Mouse (Mus musculus) hindbrain, embryonic 12.5 days (tissue): ENCODE results near the gene L3mbtl3. TPM values are rescaled to one million over a fixed set of nuclear protein-coding genes. Genes with fewer than 3 reads are reported as not detected.

Source experiments
- ATAC-seq: fragments of 200-750 bp; cut with Nextera tagmentation; 2 replicates; pipeline ENCODE4 v1.8.0; 2017; ENCODE audit warnings: moderate TSS enrichment; ENCODE audit not compliant: low FRiP score
- H3K27ac ChIP-seq: fragments of 300-500 bp; sonication (generic); 2 replicates; pipeline ENCODE4 v1.5.1; 2016; ENCODE audit warnings: mild to moderate bottlenecking
- H3K27me3 ChIP-seq: fragments of 300-500 bp; sonication (generic); 2 replicates; pipeline ENCODE4 v1.6.1; 2016; ENCODE audit warnings: mild to moderate bottlenecking
- H3K36me3 ChIP-seq: fragments of 300-500 bp; sonication (generic); 2 replicates; pipeline ENCODE4 v1.6.1; 2016; ENCODE audit warnings: mild to moderate bottlenecking
- H3K4me1 ChIP-seq: fragments of 300-500 bp; sonication (generic); 2 replicates; pipeline ENCODE4 v1.6.1; 2016
- H3K4me2 ChIP-seq: fragments of 300-500 bp; sonication (generic); replicated peaks from 2 replicates; pipeline ENCODE4 v1.6.1; 2016; ENCODE audit warnings: mild to moderate bottlenecking
- H3K4me3 ChIP-seq: fragments of 300-500 bp; sonication (generic); 2 replicates; pipeline ENCODE4 v1.5.1; 2016; ENCODE audit warnings: mild to moderate bottlenecking
- H3K9ac ChIP-seq: fragments of 300-500 bp; sonication (generic); 2 replicates; pipeline ENCODE4 v1.6.1; 2016; ENCODE audit warnings: mild to moderate bottlenecking, moderate library complexity
- H3K9me3 ChIP-seq: fragments of 300-500 bp; sonication (generic); replicated peaks from 2 replicates; pipeline ENCODE4 v1.6.1; 2016; ENCODE audit warnings: mild to moderate bottlenecking
- WGBS: fragments of 180-500 bp; shearing (Covaris S2); methylation state at CpG from one replicate; pipeline ENCODE4 v1.1.7; 2016; 5-methylcytosine and 5-hydroxymethylcytosine counted together
- polyA plus RNA-seq: library from polyadenylated mRNA; unstranded; fragments of >200 nt; fragmentation: Nextera tagmentation; extraction: Ambion mirVana; gene quantifications from 2 replicates; pipeline ENCODE4 v1.2.1, GENCODE M21; 2016

Gene L3mbtl3
- polyA plus RNA-seq, 1 experiment from 2014 or later, result 25.9 TPM

DNA sequence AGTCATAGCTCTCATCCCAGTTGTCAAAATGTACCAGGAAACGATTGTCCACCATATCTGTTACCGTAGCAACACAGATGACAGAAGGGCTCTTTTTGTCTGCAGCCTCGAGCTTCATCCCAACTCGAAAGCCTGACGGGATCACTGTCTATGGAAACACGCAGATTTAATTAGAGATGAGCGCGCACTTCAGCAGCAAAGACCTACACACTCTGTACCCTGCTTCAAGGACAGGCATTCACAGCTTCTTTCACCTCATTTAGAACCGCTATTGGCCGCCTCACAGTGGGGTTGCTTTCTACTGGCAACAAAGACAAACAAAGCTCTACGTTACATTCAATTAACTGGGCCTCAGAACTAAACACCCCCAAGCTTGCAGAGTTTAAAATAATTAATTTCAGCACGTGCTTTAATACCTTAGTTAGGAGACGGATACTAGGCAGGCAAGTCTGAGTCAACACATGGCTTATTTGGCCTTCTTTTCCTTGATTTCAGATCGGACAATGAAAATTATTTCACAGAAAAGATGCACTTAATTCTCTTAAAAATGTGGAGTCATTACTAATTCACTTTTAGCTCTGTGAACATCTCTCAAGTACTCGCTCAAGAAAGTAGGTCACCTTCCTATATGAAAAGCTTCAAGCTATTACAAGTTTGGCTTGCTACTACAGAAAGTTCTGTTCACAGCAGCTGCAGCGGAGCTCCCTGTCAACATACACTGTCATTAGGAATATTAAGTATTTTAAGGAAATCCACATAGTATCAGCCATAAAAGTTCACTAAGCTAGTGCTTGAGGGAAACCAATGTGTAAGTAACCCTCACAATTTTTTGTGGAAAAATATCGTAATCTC, 47.9 kb downstream of the L3mbtl3 start:
- whole genome bisulfite sequencing, result 37% methylated on average over 17 of the region's 17 CpGs
- no peak overlapping the region for H3K4me3 ChIP-seq
- peak; percentile 86 for ATAC-seq
- peaks cover 11% of the 10 kb centered on the region for H3K4me1 ChIP-seq
- H3K9ac ChIP-seq, result no peak overlapping the region
- H3K4me2 ChIP-seq, result no peak overlapping the region
- H3K9me3 ChIP-seq, result no peaks in the 10 kb centered on the region
- H3K27ac ChIP-seq, result no peak overlapping the region
- peaks cover 16% of the 10 kb centered on the region; the same call in 1 of the 2 replicates for H3K36me3 ChIP-seq
- no peaks in the 10 kb centered on the region for H3K27me3 ChIP-seq

DNA sequence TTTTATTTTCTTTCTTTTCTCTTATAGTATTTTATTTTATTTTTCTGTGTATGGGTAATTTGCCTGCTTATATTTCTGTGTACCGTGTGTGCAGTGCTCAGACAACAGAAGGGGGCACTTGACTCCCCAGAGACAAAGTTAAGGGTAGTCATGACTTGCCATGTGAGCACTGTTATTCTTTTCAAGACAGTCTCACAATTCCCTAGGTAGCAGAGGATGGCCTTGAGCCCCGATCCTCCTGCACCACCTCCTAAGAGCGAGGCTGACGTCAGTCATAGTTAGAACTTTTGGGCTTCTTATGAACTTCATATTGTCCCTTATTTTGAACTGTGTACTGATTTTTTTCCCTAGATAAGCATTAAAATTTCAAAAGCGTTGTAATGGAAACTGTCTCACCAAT, 48.5 kb downstream of the L3mbtl3 start:
- WGBS, result 63% methylated on average over 5 of the region's 5 CpGs
- peaks cover 11% of the 10 kb centered on the region for H3K4me1 ChIP-seq
- no peak overlapping the region for H3K27ac ChIP-seq
- H3K4me3 ChIP-seq, result no peak overlapping the region
- H3K27me3 ChIP-seq, result no peaks in the 10 kb centered on the region
- no peaks in the 10 kb centered on the region for H3K9me3 ChIP-seq
- peak; percentile 53 for ATAC-seq
- H3K9ac ChIP-seq, result no peak overlapping the region
- peaks cover 16% of the 10 kb centered on the region; the same call in 1 of the 2 replicates for H3K36me3 ChIP-seq
- no peak overlapping the region for H3K4me2 ChIP-seq

DNA sequence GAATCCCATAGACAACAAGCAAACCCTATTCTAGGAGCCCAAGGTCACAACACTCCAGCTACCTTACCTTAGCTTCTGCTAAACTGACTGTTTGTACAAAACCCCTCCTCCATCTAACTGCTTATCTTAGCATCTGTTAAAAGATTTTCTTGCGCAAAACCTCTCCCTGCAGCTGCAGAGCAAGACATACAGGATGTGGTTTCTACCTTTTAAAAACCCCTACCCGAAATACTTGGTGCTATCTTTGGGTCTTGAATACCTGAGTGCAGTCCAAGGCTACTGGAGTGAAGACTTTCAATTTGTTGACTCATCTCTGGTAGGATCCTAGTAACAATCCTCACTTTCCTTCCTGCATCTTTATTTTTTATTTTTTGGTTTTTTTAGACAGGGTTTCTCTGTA, 50.5 kb downstream of the L3mbtl3 start:
- Histone ChIP-seq H3K4me1 (peaks cover 11% of the 10 kb centered on the region), H3K27ac (no peak overlapping the region), H3K27me3 (no peaks in the 10 kb centered on the region), H3K9ac (no peak overlapping the region), H3K36me3 (peaks cover 18% of the 10 kb centered on the region; the same call in 1 of the 2 replicates), H3K4me3 (no peak overlapping the region), H3K9me3 (no peaks in the 10 kb centered on the region), H3K4me2 (no peak overlapping the region)
- WGBS, result 97% methylated on average over 2 of the region's 2 CpGs
- no peak for ATAC-seq

DNA sequence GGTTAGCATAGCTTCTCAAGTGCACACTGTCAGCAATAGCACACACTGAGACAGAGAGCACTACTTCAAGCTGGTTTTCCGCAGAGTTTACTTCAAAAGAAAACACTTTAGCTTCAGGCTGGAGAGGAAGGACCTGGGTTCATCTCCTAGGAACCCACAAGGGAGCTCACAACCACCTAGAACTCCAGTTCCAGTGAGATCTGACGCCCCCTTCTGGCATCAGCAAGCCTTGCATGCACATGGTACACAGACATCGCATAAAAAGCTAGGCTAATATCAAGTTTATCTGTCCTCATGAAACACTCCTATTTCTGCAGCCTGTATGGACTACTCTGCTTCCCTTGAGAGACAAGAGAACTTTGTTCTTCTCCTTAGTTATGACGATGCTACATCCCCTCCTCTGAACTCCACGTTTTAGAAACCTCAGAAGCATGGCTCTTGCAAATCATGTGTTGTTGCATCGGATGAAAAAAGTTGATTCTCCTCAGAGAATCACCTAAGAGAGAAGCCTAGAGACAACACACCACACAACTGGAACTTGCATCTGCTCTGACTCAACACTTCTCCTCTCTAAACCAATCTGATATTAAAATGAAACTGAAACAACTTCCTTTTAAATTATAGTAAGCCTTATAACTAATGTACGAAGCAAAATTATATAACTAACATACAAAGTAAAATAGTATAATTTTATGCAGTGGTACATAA, 53.3 kb downstream of the L3mbtl3 start:
- WGBS, result 79% methylated on average over 7 of the region's 7 CpGs
- H3K36me3 ChIP-seq, result peaks cover 29% of the 10 kb centered on the region
- no peak overlapping the region for H3K4me2 ChIP-seq

DNA sequence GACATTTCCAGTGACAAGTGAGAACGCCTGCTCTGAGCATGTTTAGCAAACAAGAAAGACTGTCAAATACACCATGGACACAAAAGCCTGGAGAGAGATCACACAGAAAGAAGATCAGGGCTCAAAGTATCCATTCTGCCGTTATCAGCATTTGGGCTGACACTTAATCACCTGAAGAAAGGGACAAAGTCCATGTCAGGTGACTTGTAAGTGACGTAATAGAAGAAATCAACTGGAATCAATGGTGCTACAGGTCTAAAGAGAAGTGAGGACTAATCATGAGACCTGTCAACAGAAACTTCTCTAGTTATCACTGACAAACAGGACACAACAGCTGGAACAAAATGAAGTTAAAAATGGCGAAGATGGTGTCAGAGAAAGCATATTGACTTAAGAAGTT, 55.1 kb downstream of the L3mbtl3 start:
- Histone ChIP-seq H3K4me2 (no peak overlapping the region), H3K4me3 (no peak overlapping the region), H3K4me1 (no peaks in the 10 kb centered on the region), H3K36me3 (peaks cover 29% of the 10 kb centered on the region), H3K9ac (no peak overlapping the region), H3K9me3 (no peaks in the 10 kb centered on the region), H3K27me3 (no peaks in the 10 kb centered on the region), H3K27ac (no peak overlapping the region)
- no peak for ATAC-seq
- 87% methylated on average over 4 of the region's 4 CpGs for WGBS

More for the DNA sequence above, 53.3 kb downstream of the L3mbtl3 start:
- no peak overlapping the region for H3K4me3 ChIP-seq
- no peaks in the 10 kb centered on the region for H3K4me1 ChIP-seq
- no peaks in the 10 kb centered on the region for H3K9me3 ChIP-seq
- H3K27me3 ChIP-seq, result no peaks in the 10 kb centered on the region
- no peak for ATAC-seq
- no peak overlapping the region for H3K9ac ChIP-seq
- no peak overlapping the region for H3K27ac ChIP-seq

DNA sequence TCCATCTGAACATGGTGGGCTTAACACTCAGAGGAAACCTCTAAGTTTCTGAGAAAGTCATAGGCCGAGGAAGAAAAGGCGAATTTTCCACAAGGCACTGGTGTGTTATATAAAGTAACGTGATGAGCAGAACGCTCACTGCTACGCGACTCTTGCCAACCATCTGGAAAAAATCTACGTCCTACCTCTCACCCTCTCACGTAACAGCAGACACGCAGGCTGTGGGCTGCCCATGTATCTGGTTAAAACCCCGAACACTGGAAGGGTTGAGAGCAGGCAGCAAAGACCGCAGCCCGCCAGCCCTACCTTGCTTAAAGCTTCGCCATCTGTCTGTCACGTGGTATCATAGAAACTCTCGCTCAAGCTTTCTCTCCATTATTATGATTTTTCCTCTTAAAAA, 61.4 kb downstream of the L3mbtl3 start:
- H3K36me3 ChIP-seq, result peaks cover 52% of the 10 kb centered on the region
- H3K4me2 ChIP-seq, result no peak overlapping the region
- H3K27me3 ChIP-seq, result no peaks in the 10 kb centered on the region
- no peak overlapping the region for H3K4me3 ChIP-seq
- no peak overlapping the region for H3K9ac ChIP-seq
- no peaks in the 10 kb centered on the region for H3K4me1 ChIP-seq
- H3K27ac ChIP-seq, result no peak overlapping the region
- ATAC-seq, result no peak
- H3K9me3 ChIP-seq, result no peaks in the 10 kb centered on the region
- WGBS, result 89% methylated on average over 15 of the region's 15 CpGs

DNA sequence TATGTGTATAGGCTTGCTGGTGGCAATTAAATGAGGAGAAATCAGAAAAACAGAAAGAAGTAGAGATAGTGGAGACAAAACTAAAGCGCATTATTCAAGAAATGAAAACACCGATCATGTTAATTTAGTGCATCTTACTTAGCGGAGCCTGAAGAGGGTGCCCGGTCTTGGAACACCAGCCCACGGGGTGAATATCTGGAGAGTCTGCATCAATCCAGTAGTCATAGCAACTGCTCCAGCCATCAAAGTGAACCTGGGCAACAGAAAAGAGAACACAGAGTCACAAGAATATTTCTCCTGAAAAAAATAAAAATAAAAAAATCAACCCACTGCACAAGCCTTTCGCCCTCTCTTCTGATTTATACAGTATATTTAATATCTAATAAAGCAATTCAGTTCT, 72.3 kb downstream of the L3mbtl3 start:
- Histone ChIP-seq H3K9me3 (no peaks in the 10 kb centered on the region), H3K9ac (no peak overlapping the region), H3K27ac (no peak overlapping the region), H3K4me1 (no peaks in the 10 kb centered on the region), H3K27me3 (no peaks in the 10 kb centered on the region), H3K4me3 (no peak overlapping the region), H3K36me3 (peaks cover 36% of the 10 kb centered on the region), H3K4me2 (no peak overlapping the region)
- 91% methylated on average over 6 of the region's 6 CpGs for WGBS
- ATAC-seq, result no peak

DNA sequence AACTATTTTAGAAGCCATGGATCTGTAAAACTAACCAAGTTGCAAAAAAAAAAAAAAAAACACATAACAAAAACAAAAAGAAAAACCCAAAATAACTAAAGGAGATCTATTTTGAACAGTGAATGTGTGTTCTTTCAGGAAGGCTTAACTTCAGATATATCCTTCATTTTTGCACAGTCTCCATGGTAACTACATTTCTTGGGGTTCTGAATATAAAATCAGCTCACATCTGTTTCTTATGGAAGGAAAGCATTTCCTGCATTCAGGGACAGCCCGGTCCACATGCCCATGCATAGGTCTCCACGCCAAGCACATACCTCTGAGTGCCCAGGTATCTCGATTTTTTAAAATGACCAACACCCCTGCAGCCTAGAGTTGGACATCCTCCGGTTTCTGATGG, 73.4 kb downstream of the L3mbtl3 start:
- H3K9me3 ChIP-seq, result no peaks in the 10 kb centered on the region
- WGBS, result 89% methylated on average over 4 of the region's 4 CpGs
- no peak for ATAC-seq
- no peak overlapping the region for H3K4me3 ChIP-seq
- peaks cover 28% of the 10 kb centered on the region for H3K36me3 ChIP-seq
- H3K27ac ChIP-seq, result no peak overlapping the region
- no peaks in the 10 kb centered on the region for H3K4me1 ChIP-seq
- H3K4me2 ChIP-seq, result no peak overlapping the region
- no peak overlapping the region for H3K9ac ChIP-seq
- no peaks in the 10 kb centered on the region for H3K27me3 ChIP-seq

DNA sequence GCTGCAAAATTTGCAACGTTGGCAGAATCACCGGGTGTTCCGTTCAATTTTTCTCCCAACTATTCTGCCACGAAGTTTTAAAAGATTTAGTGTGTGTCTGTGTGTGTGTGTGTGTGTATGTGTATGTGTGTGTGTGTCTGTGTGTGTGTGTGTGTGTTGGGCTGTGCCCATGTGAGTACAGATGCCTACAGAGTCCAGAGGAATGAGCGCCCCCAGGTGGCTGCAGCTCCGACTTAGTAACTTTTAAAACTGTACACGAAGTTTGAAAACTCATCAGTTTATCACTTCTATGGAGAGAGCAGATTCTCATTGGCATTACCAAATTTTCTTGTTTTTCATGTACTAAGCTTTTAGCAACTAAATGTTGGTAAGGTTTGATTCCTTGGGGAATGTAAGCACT, 78.1 kb downstream of the L3mbtl3 start:
- Histone ChIP-seq H3K27ac (no peak overlapping the region), H3K4me3 (no peak overlapping the region), H3K4me2 (no peak overlapping the region), H3K36me3 (peaks cover 31% of the 10 kb centered on the region), H3K9ac (no peak overlapping the region), H3K4me1 (no peaks in the 10 kb centered on the region), H3K27me3 (no peaks in the 10 kb centered on the region), H3K9me3 (no peaks in the 10 kb centered on the region)
- WGBS, result 89% methylated on average over 7 of the region's 7 CpGs
- ATAC-seq, result no peak

DNA sequence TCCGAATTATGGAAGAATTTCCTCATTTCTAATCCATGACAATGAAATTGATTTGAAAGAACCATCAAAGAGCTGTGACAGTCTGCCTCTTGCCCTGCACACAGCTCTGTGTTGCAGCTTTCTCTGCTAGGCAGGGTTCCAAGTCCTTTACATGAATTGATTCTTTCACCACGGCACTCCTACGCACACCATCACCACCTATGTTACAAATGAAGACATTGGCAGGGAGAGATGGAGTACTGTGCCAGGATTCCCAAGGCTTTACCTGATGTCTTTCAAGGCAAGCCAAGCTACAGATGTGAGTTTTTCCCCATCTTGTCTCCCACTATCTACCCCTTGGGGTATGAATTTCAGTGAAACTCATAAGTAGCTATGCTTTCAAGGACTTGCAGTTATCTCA, 78.6 kb downstream of the L3mbtl3 start:
- no peak for ATAC-seq
- no peak overlapping the region for H3K27ac ChIP-seq
- no peaks in the 10 kb centered on the region for H3K9me3 ChIP-seq
- 91% methylated on average over 3 of the region's 3 CpGs for WGBS
- H3K4me2 ChIP-seq, result no peak overlapping the region
- peaks cover 32% of the 10 kb centered on the region for H3K36me3 ChIP-seq
- no peaks in the 10 kb centered on the region for H3K27me3 ChIP-seq
- no peak overlapping the region for H3K9ac ChIP-seq
- no peaks in the 10 kb centered on the region for H3K4me1 ChIP-seq
- no peak overlapping the region for H3K4me3 ChIP-seq

DNA sequence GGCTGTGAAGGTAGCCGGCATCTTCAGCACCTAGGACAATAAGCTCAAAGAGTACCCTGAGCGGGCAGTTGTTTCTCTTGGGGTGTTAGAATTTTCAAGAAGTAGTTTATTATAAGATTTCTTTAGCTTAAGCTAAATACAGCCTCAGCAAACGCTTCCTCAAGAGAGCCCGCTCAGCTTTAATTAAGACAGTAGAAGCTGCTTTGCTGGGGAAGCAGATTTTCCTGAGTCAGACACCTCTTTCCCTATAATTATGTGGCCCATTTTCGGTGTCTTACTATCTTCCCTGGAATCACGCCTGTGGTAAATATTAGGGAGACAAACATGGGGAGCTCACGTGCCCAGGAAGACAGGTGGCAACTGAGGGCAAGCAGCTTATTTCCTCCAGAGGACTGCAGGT, 88.6 kb downstream of the L3mbtl3 start:
- H3K4me3 ChIP-seq, result no peak overlapping the region
- ATAC-seq, result no peak
- H3K27me3 ChIP-seq, result no peaks in the 10 kb centered on the region
- no peak overlapping the region for H3K27ac ChIP-seq
- WGBS, result 92% methylated on average over 7 of the region's 7 CpGs
- peaks cover 23% of the 10 kb centered on the region for H3K36me3 ChIP-seq
- no peaks in the 10 kb centered on the region for H3K9me3 ChIP-seq
- no peaks in the 10 kb centered on the region for H3K4me1 ChIP-seq
- no peak overlapping the region for H3K4me2 ChIP-seq
- H3K9ac ChIP-seq, result no peak overlapping the region

DNA sequence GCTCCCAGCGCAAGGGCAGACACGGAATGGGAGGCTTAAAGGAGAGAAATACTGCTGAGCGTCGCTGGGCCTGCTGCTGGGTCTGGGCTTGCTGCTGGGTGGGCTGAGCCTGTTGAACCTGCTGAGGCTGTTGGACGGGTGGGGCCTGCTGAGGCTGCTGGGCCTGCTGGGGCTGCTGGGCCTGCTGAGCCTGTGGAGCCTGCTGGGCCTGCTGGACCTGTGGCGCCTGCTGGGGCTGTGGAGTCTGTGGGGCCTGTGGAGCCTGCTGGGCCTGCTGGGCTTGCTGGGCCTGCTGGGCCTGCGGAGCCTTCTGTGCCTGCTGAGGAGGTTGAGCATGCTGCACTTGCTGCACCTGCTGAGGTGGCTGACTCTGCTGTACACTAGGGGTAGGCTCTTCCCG, 95.8 kb downstream of the L3mbtl3 start:
- Histone ChIP-seq H3K27ac (no peak overlapping the region), H3K27me3 (no peaks in the 10 kb centered on the region), H3K4me3 (no peak overlapping the region), H3K9ac (no peak overlapping the region), H3K4me1 (no peaks in the 10 kb centered on the region), H3K36me3 (peaks cover 27% of the 10 kb centered on the region), H3K9me3 (no peaks in the 10 kb centered on the region), H3K4me2 (no peak overlapping the region)
- 57% methylated on average over 8 of the region's 8 CpGs for WGBS
- ATAC-seq, result no peak

DNA sequence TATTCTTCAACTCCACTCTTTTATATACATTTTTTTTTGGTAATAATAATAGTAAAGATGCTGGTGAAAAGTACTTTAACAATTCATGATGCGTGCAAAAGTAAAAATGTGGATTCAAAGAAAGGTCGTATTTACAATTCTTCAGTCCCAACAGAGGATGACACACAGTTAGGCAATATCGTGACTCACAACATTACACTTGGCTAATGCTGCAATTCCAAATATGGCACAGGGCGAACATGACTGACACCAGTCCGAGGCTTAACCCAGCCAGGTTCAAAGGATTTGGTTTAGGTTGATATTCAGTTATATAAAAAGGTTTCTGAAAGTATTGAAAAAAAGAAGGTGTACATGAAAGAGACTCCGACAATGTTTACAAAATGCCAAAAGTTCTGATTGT, 100.4 kb downstream of the L3mbtl3 start:
- ATAC-seq, result no peak
- H3K4me2 ChIP-seq, result no peak overlapping the region

More for the DNA sequence above, 100.4 kb downstream of the L3mbtl3 start:
- H3K4me3 ChIP-seq, result no peak overlapping the region
- H3K4me1 ChIP-seq, result no peaks in the 10 kb centered on the region
- no peaks in the 10 kb centered on the region for H3K27me3 ChIP-seq
- H3K9me3 ChIP-seq, result no peaks in the 10 kb centered on the region
- WGBS, result 96% methylated on average over 6 of the region's 6 CpGs
- H3K36me3 ChIP-seq, result peaks cover 36% of the 10 kb centered on the region
- no peak overlapping the region for H3K27ac ChIP-seq
- no peak overlapping the region for H3K9ac ChIP-seq
